Mouse (Mus musculus) c-Kit-positive CD71-positive TER-119-negative erythroid progenitor cells, embryonic 14.5 days (primary cell): Measurements from ENCODE around the gene Masp1.

ENCODE experiments used
- DNase-seq: peaks from one replicate; pipeline ENCODE4 v3.0.0-alpha.2; 2013; ENCODE audit warnings: low read depth

The Masp1 gene

DNA sequence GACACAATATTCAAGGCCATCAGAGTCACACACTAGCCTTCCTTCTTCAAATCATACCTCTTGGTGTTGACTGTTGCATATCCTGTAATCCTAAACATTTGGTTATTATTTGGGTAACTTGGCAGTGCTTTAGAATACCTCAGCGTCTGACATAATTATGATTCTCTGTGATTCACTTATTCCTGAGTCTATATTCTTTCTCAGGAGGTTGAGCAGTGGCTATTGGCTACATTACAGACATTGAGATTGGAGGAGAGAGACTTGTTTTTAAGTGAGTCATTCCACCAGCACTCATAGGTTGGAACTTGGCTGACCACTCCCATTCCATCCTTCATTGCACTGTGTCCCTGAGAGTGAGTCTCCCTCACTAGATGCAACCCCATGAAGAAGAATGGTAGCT lies 7.2 kb downstream of the Masp1 start:
- no peak for DNase-seq

DNA sequence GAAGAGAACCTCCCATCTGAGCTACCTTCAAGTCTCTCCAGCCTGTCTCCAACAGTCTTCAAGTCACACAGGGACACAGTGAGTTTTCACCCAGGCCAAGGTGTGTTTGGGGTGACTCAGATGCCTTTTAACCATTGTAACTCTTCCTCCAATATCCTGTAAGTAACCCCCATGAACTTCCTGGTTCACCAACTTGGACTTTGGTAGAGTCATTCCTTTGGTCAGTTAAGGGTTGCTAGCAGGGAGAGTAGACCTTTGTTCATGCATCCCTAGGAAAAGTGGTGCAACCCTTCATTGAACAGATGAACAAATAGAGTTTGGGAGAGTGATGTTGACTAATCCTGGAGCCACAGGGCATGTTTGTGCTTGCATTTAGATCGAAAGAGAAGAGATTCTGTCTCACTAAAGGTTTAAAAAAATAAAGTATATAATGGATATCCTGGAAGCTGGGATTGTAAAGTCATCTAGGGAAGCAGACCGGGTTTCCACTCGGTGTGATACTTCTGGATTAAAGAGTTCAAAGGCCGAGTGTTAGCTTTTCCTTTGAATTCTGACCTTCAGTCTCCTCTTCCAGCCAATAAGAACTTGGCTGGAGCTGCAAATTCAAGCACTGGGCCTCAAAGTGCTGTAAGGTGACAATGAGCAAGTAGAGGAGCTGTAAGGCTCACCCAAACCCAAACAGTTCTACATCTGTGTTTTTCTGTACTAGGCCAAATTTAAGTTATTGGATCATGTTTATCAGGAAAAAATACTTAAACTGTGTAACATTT lies 9.3 kb downstream of the Masp1 start:
- DNase-seq: no peak

DNA sequence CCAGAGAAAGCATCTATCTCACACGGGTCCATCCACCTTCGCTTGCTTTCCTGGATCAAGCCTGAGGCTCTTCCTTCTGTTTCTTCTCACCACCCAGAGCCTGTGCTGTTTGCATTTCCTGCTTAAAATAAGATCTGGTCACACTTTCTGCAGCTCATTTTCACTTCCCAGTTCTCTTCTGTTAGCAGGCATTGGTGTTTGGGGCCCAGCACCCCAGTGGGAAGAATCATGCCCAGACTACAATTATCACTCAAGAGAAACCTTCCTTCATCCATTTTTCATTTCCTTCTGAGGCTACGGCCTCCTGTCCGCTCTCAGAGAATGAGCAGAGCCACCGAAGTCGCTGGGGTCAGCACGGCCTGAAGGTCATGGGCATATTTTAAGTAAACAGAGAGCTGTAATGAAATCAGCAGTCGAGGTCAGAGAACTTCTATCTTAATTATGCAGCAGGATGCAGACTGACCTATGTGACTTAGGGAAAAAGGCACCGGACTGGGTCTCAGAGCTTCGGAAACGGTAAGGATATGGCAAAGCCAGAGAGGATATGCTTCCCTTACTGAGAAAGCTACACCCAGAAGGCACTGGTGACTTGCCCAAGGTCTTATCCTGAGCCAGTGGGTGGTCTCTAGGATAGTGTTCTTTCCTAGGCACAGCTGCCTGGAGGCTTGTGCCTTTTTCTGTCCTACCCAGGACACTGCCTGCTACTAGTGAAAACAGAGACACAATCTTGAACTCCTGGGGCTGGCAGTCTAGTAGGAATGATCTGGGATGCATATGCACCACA lies 14.5 kb downstream of the Masp1 start:
- DNase-seq: no peak

DNA sequence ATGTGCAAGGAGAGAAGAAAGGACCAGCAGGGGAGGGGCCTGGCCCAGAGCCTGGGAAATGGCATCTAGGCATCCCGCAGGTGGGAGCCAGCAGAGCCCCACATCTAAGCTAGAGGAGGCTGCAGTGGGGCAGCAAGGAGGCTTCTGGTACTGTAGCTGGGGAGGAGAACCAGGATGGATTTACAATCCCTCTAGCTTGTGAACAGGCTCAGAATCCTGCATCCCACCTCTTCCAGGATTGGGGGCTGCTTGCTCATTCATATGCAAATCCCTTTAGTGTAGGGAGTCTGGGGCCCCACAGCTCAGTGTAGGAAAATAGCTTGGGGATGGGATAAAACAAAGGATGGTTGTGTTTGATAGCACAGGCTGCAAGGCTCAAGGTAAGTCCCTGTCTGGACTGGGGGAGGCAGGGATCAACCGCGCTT lies 16.3 kb downstream of the Masp1 start:
- no peak for DNase-seq

DNA sequence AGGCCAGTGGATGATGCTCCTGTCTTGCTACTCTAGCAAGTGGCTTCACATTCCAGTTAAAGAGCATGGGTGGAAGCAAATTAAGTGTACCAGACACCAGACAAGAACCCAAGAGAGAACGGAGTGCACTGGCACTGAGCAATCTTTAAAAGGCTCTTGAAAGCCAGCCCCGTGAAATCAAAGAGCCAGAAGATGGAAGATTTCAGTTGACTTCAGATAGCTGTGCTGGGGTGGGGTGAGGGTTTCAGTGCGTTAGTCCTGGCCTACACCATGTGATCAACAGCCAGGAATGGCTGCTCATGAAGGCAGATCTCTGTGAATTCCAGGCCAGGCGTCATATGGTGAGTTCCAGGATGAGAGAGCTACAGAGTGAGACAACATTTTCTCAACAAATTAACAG lies 17.3 kb downstream of the Masp1 start:
- no peak for DNase-seq

DNA sequence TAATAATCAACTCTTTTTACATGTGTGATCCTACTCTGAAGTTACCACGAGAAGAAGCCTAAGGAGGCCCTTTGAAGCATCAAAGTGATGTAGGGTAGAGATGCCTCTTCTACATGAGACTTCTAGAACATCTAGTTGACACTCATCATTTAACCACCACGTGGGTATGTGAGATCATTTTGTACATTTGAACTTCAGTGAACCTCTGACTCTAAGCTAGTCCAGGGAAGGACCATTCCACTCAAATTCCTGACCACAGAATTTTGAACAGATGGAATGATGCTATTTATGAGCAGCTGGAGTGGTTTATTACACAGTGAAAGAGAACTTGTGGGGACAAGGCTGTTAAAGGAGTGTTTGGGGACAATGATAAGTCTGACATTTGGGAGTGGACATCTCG lies 18.1 kb downstream of the Masp1 start:
- DNase-seq: no peak

DNA sequence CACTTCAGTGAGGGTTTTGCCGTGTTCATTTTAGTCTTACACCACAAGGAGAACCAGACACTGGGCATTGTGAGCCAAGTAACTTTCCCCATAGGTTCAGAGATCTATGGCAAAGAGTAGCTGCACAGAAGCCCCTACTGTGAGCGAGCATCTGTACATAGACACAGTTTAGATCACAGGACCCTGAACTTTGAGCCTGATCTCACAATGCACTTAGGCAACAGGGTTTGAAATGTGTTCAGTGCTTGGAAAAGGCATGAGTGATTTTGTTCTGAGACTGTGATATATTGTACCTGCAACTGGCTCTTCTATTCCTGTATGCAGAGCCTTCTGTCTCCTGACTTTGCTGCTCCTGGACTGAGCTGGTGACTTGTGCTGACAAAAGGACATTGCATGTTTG lies 19.3 kb downstream of the Masp1 start:
- DNase-seq: no peak

DNA sequence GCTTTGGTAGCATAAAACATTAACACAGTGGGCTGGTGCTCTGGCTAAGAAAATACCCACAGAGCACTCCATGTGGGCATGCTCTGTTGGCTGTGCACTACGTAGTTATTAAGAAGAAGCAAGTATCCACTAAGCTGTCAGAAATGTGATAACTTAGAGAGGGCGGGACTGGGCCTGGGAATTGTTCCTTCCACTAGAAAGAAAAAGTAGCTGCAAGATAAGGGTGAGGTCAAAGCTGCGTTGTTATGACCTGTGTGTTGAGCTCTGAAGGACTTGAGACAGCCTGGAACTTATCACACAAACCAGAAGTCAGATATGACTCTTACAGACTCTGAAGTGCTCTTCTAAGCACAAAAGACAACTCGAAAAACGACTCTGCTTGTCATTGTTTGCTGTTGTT lies 20.1 kb downstream of the Masp1 start:
- peak; percentile 68 for DNase-seq

DNA sequence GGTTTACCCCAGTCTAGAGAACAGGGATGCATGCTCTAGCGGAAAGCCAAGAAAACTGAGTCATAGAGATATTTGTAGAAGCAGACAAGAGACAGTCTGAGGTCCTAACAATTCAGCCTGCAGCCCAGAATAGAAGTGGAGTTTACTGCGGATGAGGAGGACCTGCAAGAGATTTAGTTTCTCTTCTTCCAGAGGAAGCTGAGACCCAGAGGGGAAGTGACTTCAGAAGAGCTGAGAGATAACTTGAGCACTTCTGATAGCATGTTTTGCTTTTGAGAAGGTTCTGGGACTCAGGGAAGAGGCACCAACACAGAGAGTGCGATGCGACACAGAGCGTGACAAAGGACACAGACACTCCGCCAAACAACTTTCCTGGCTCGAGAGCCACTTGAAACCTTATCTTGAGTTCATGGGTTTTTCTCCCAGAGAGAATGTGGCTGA lies 21.9 kb downstream of the Masp1 start:
- DNase-seq: no peak

DNA sequence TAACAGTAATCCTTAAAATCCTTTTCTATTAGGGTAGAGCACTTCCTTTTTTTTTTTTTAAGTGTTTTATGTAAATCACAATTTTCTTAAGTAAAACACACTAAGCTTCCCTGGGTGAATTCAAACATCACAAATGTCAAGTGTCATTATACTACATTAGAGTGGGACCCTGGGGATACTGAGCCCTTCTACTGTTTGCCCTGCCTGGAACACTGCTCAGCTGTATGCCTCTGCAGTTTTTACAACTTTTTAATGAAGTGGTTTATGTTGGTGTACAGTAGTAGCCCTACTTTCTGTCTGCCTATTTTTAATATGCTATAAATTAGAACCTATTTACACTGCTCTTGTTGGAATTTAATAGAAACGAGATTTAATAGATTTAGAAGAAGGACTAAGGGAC lies 22.7 kb downstream of the Masp1 start:
- DNase-seq: no peak

DNA sequence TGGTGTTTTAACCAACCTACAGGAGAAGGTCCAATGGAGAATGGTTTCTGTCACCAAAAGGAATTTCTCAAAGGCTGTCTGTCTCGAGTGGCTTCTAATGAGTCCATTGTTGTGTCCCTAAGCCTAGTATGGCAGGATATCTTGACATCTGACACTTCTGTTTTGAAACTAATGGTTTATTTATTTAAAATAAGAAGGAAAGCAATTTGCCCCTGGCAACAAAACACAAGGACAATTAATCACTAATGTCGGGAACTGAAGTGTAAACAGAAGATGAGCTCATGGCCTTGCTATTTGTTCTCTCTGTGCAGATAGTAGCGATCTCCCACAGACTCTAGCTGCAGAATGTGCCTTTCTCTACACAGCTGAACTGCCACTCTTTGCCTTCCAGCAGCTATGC lies 23.2 kb downstream of the Masp1 start:
- no peak for DNase-seq

DNA sequence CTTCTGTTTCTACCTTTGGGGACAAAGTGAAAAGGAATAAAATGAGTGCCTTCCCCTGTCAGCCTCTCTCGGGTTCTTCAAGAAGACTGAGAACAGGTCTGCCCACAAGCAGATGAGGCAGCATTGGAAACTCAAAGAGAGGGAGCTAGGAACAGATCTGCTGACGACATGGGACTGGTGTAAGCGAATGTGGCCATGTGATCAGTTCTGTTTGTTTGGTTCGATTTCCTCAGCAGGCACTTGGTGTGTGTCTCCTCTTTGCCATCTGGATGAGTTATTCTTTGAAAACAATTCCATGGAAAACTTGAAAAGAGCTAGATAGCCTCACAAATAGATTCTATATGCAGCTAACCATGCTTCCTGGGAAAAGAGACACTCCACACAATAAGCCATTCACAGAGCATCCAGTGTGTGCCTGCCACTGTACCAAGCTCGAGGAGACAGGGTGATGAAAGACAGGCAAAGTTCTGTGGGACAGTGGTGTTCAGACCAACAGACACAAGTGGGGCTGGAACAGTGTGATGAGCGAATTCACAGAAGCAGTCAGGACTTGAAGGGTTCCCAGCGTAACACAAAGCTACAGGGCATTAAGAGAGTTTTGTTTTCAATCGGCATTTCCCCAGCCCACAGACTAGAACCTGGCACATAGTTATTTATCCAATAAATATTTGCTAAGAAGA lies 24.2 kb downstream of the Masp1 start:
- DNase-seq: no peak

DNA sequence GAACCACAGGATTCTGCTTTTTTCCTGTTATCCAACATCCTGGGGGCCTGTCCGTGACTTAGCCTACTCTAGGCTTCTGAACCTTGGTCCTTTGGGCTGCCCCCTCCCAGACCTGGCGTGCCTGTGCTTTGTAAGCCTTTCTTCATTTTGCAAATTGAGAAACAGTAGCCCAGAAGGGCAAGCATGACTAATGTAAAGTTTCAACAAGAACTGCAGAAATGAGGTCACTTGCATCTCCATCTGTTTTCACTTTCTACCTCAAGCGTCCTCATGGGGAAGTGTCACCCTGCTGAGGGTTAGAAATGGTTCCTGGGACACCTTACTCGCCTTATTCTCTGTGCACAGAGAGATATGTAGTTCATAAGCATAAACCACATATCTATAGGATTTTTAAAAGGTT lies 27.8 kb downstream of the Masp1 start:
- no peak for DNase-seq

DNA sequence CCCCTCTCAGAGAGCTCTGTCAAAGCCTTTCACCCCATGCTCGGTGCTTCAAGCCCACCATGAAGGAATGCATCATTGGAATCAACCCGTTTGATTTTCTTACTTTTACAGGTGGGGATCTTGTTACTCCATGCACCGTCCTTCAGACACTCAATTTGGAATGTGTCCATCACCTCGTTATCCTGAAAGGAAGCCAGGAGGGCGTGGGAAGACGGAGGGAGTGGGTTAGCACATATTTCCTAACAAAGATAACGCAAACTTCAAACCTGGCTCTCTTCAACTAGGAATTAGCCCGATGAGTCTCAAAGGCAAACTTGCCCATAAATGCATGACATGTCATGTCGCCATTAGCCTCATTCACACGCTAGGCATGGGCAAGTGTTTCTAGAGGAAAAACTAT lies 37.3 kb downstream of the Masp1 start:
- DNase-seq: no peak

DNA sequence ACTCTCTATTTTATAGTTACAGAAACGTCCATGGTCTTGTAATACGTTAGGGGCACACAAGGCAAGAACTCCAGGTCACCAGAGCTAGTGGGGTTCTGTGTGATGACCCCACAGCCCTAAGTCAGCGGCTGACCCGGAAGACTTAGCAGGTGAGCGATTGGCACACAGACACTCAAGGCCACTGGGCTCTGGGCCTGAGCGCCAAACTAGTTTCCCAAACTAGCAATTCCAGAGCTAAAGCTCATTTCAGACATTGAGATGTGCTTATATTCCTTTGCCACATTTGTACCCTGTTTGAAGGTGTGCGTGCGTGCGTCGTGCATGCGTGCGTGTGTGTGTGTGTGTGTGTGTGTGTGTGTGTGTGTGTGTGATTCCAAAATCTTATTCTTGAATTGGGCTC lies 37.8 kb downstream of the Masp1 start:
- DNase-seq: no peak

DNA sequence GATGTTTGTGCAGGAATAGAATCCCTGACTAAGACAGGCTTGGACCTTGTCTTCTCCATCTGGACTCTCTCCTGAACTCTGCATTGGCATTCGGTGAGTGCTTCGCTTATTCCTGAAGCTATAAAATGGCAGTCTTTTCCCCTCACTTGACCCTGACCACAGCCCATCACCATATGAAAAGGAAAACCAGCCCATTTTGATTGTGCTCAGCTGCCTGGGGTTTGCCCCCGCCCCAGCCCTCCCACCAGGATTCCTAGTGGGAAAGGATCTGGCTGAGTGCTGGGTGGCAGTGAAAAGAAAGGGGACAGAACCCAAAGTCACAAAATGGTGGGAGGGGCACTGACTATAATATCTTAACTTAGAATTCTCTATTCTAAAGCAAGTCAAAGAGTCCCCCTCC lies 38.4 kb downstream of the Masp1 start:
- no peak for DNase-seq

DNA sequence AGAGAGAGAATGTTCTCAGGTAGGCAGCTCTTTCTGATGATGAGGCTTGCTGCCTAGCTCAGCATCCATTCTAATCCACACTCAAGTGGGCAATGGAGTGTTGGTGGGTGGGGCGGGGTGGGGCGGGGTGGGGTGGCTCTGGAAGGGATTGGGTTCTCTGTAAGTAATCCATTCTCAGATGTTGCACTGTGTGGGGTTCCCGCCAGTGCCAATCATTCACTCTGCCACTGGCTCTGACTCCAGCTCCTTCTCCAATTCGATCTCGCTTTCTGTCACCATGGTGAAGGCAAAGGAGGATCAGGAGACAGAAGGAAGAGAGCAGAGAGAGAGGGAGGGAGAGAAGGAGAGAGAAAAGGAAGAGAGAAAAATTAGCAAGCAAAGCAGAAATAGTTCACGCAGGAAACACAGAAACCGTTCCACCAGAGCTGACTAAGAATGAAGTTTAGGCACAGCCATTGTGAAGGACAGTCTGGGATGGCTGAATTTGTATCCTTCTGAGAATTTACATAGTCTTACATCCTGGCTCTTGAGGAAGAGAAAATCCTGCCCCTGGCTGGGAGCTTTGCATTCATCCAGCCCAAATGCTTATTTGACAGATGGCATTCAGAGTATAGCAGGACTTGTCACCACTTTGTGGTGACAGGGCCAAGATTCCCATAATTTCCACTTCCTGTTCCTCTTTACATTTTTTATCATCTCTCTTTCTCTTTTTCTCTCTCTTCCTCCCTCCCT lies 40.6 kb downstream of the Masp1 start:
- no peak for DNase-seq

DNA sequence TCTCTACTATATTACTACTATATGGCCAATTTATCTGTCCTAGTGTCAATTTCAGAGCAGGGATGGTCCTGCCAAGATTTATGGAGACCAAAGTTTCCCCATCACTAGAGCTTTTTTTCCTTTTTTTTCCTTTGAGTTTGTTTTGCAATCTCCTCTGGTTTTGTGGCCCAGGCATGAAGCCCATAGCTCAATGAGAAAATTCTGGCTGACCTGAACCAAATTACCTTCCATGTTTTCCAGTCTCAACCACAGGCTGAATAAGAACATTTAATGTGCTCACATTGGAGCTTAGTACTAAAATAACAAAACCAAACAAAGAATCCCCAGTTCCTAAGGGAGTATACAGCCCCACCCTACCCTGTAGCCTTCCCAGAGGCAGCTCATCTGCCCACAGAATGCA lies 44.0 kb downstream of the Masp1 start:
- DNase-seq: no peak

DNA sequence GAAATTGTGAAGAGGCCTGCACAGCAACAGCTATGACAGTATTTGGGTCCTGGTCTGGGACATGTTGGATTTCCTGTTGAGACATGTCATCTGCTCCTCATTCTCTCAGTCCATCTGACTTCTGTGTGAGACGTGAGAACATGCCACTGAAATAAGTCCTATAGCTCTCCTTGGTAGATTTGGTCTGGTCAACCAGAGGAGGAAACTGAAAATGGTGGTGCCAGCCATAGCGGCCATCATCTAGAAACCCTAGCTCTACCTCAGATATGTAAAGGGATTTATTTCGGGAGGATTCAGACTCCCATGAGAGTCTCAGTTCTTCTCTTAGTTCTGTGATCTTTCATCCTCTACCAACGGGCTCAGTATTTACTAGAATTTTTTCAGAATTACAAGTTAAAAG lies 45.0 kb downstream of the Masp1 start:
- no peak for DNase-seq

DNA sequence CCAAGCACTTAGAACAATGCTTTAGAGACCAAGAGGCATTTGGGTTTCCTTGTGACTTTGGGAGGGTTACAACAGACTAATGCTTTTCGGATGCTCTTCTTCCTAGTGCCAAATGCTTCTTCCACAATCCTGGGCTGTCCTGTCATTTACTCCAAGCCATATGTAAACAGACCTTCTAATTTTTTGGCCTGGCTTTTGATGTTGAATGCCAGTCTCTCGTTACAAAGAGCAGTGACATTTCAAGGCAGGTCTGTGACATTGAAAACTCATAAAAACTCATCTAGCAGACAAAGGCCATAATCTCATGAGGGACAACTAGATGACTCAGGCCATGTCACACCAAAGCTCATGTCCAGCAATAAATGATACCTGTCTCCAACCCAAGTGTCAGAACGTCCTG lies 48.6 kb downstream of the Masp1 start:
- no peak for DNase-seq

DNA sequence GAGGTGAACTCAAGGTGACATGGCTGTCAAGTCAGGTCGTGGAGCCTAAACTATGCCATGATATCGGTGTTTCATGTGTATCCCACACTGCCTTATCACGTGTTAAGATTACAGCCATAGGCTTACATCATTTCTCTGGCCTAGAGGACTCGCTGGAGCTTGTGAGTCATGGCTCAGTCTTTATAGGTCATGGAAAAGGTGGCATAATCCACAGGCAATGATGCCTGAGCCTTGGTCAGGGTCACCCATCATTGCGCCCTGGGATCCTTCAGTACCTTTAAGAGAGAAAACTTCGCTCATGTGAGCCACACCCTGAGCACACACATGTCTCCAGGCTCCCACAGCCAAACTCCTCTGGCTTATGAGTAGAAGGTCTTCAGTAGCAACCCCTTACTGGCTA lies 49.1 kb downstream of the Masp1 start:
- no peak for DNase-seq

DNA sequence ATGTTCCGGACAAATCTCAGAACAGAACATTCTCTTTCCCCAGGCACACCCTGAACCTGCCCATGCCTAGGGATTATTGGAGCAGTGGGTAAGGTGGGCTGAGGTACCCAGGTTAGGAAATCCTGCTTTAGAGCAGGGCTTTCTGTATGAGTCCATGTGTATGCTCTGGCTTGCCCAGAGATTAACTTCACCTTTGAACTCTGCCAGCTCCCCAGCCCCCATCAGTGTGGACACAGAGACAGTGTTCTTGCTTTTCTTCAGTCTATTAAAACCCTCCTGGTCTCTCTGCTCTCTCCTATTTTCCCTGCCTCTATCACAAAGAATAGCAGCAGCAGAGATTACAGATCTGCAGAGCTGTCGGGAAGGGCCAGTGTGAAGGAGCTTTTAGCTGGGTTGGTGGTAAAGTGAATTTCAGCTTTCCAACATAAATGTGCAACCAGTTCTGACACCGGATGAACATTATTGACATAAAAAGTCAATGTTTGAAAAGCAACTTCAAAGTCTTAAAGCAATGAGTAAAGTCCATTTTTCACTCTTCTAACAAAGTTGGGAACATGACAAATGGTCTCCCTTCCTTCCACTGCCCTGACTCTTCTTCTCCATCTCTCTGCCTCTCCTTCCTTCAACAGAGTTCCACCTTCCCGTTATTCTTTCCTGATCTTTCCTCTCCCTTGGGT lies 56.8 kb downstream of the Masp1 start:
- DNase-seq: no peak
